8 mouse cellular contexts compared by ENCODE assay signal in genomic region chr1:171248386-171249226, GRCm38 (mm10). TPM values are rescaled to one million over a fixed set of nuclear protein-coding genes. Genes with fewer than 3 reads are reported as not detected.
DNase-seq lines count a peak whose midpoint lies in the region; ATAC-seq and TF ChIP-seq lines count a peak whose summit lies in the region.

No protein-coding gene starts in this region.

- no peaks in the 10 kb centered on the region for H3K36me3 ChIP-seq in lung, postnatal 0 days (ENCODE audit: insufficient read depth, low read length)
- peaks cover 15% of the 10 kb centered on the region; the same call in 1 of the 2 replicates for H3K36me3 ChIP-seq in hindbrain, embryonic 15.5 days
- peaks cover 11% of the 10 kb centered on the region for H3K36me3 ChIP-seq in small intestine, adult 2 months (ENCODE audit: control insufficient read depth, insufficient read depth, low read length)

- TF ChIP-seq CTCF in lung, postnatal 0 days (IDR thresholded peaks at IDR 0.05), result no peak
- no peak for TF ChIP-seq CTCF in small intestine, adult 2 months (IDR thresholded peaks at IDR 0.05; ENCODE audit: extremely low read depth, insufficient read length, insufficient replicate concordance, low read depth, low read length)

- H3K27me3 ChIP-seq in lung, postnatal 0 days (replicated peaks; ENCODE audit: insufficient read depth, low read length), result no peaks in the 10 kb centered on the region
- H3K27me3 ChIP-seq in hindbrain, embryonic 15.5 days, result no peaks in the 10 kb centered on the region
- no peaks in the 10 kb centered on the region for H3K27me3 ChIP-seq in small intestine, adult 2 months (ENCODE audit: control insufficient read depth, insufficient read depth, low read length)

- TF ChIP-seq EP300 in lung, postnatal 0 days (IDR thresholded peaks at IDR 0.05), result peak; percentile 51

- 32% methylated on average over 3 of the region's 3 CpGs for WGBS in lung, postnatal 0 days
- 44% methylated on average over 3 of the region's 3 CpGs for WGBS in hindbrain, embryonic 15.5 days
- 66% methylated on average over 3 of the region's 3 CpGs for WGBS in small intestine, adult 2 months

- no peaks in the 10 kb centered on the region for H3K9me3 ChIP-seq in lung, postnatal 0 days (ENCODE audit: low read length)
- H3K9me3 ChIP-seq in hindbrain, embryonic 15.5 days, result no peaks in the 10 kb centered on the region

- no peak for TF ChIP-seq POLR2A in small intestine, adult 2 months (IDR thresholded peaks at IDR 0.05; ENCODE audit: low read depth, low read length)

- H3K4me3 ChIP-seq in lung, postnatal 0 days (ENCODE audit: low read depth, low read length), result no peak overlapping the region
- H3K4me3 ChIP-seq in hindbrain, embryonic 15.5 days, result no peak overlapping the region
- H3K4me3 ChIP-seq in small intestine, adult 2 months (ENCODE audit: low read depth, low read length), result no peak overlapping the region

- intact Hi-C loops in left cerebral cortex, postnatal 25 days (cut with DNase I), result no loop called here

- 0 out of 2 replicates have a peak overlapping the region, but pooled peaks have one; percentile 70 for H3K4me2 ChIP-seq in lung, postnatal 0 days (replicated peaks; ENCODE audit: low read depth, low read length)
- H3K4me2 ChIP-seq in hindbrain, embryonic 15.5 days, result no peak overlapping the region

- DNase-seq in embryo, embryonic 10 days (ENCODE audit: low spot score), result peak; percentile 39
- DNase-seq in embryo, embryonic 9.5 days (ENCODE audit: extremely low spot score), result no peak
- DNase-seq in lung, postnatal 0 days (ENCODE audit: low spot score), result peak; percentile 59
- no peak for DNase-seq in lung, adult 18-20 months
- no peak for DNase-seq in left cerebral cortex, postnatal 25 days (ENCODE audit: low spot score in 2 of 2)
- DNase-seq in urinary bladder, postnatal 14 days (ENCODE audit: low spot score), result no peak

- peak overlapping the region; percentile 94 for H3K27ac ChIP-seq in lung, postnatal 0 days (ENCODE audit: low read length)
- H3K27ac ChIP-seq in hindbrain, embryonic 15.5 days (replicated peaks), result peak overlapping the region; percentile 16; the same call in 1 of the 2 replicates
- H3K27ac ChIP-seq in small intestine, adult 2 months (ENCODE audit: insufficient read depth, low read depth, low read length), result peak overlapping the region; percentile 14

- H3K9ac ChIP-seq in lung, postnatal 0 days (replicated peaks; ENCODE audit: low read depth), result no peak overlapping the region
- H3K9ac ChIP-seq in hindbrain, embryonic 15.5 days, result no peak overlapping the region

- peaks cover 20% of the 10 kb centered on the region; the same call in 1 of the 2 replicates for H3K4me1 ChIP-seq in lung, postnatal 0 days (ENCODE audit: insufficient read depth, low read depth, low read length)
- peaks cover 53% of the 10 kb centered on the region for H3K4me1 ChIP-seq in hindbrain, embryonic 15.5 days (replicated peaks)
- H3K4me1 ChIP-seq in small intestine, adult 2 months (ENCODE audit: control insufficient read depth, insufficient read depth, insufficient read length, low read length), result peaks cover 17% of the 10 kb centered on the region

- ATAC-seq in lung, postnatal 0 days, result peak; percentile 12
- no peak for ATAC-seq in hindbrain, embryonic 15.5 days (ENCODE audit: low FRiP score, low read depth)

RNA-seq across cellular contexts. Expression of gene Adamts4, which starts 1.6 kb away (rescaled TPM):
- 2.7 and 3.3 TPM in 2 replicates for polyA plus RNA-seq in lung, postnatal 0 days (2015; fragmentation: Nextera tagmentation; extraction: Ambion mirVana)
- polyA plus RNA-seq in hindbrain, embryonic 15.5 days (2015; fragmentation: Nextera tagmentation; extraction: Ambion mirVana), result 5.6 and 6.2 TPM in 2 replicates
- 1.5 and 2.6 TPM in 2 replicates for polyA plus RNA-seq in small intestine, adult 2 months (2012; rRNA removed)
- 10 to 100 TPM; 10.9 to 12.8 TPM for total RNA-seq in left cerebral cortex, postnatal 25 days (2021)

RNA-seq across cellular contexts. Expression of gene Ndufs2, which starts 2.6 kb away (rescaled TPM):
- 172 and 188 TPM in 2 replicates for polyA plus RNA-seq in lung, postnatal 0 days (2015; fragmentation: Nextera tagmentation; extraction: Ambion mirVana)
- 233 and 245 TPM in 2 replicates for polyA plus RNA-seq in hindbrain, embryonic 15.5 days (2015; fragmentation: Nextera tagmentation; extraction: Ambion mirVana)
- 79.8 and 116 TPM in 2 replicates for polyA plus RNA-seq in small intestine, adult 2 months (2012; rRNA removed)
- total RNA-seq in left cerebral cortex, postnatal 25 days (2021), result 100 to 1,000 TPM; 258 to 278 TPM

RNA-seq across cellular contexts. Expression of gene Fcer1g, which starts 14.4 kb away (rescaled TPM):
- polyA plus RNA-seq in lung, postnatal 0 days (2015; fragmentation: Nextera tagmentation; extraction: Ambion mirVana), result 121 and 130 TPM in 2 replicates
- polyA plus RNA-seq in hindbrain, embryonic 15.5 days (2015; fragmentation: Nextera tagmentation; extraction: Ambion mirVana), result 24.9 and 30.7 TPM in 2 replicates
- polyA plus RNA-seq in small intestine, adult 2 months (2012; rRNA removed), result 36.9 and 46.7 TPM in 2 replicates
- 10 to 100 TPM; 14.9 to 15.1 TPM for total RNA-seq in left cerebral cortex, postnatal 25 days (2021)

RNA-seq across cellular contexts. Expression of gene B4galt3, which starts 21.5 kb away (rescaled TPM):
- 68.4 and 77.0 TPM in 2 replicates for polyA plus RNA-seq in lung, postnatal 0 days (2015; fragmentation: Nextera tagmentation; extraction: Ambion mirVana)
- 105 and 107 TPM in 2 replicates for polyA plus RNA-seq in hindbrain, embryonic 15.5 days (2015; fragmentation: Nextera tagmentation; extraction: Ambion mirVana)
- 38.5 and 78.5 TPM in 2 replicates for polyA plus RNA-seq in small intestine, adult 2 months (2012; rRNA removed)
- total RNA-seq in left cerebral cortex, postnatal 25 days (2021), result 10 to 100 TPM; 58.1 to 63.6 TPM

RNA-seq across cellular contexts. Expression of gene Apoa2, which starts 23.8 kb away (rescaled TPM):
- polyA plus RNA-seq in lung, postnatal 0 days (2015; fragmentation: Nextera tagmentation; extraction: Ambion mirVana), result 2.3 and 5.5 TPM in 2 replicates
- polyA plus RNA-seq in hindbrain, embryonic 15.5 days (2015; fragmentation: Nextera tagmentation; extraction: Ambion mirVana), result 6.0 and 6.3 TPM in 2 replicates
- 0.94 TPM in 1 of 2 replicates, not detected in the other for polyA plus RNA-seq in small intestine, adult 2 months (2012; rRNA removed)
- total RNA-seq in left cerebral cortex, postnatal 25 days (2021), result 1 to 10 TPM; 2.7 to 3.1 TPM

Comparison
In these comparisons a context has a peak if more than half of its experiments do, and no peak if none do; other contexts are left out.
1. DNase-seq: peak in embryo, embryonic 10 days (single experiment) and lung, postnatal 0 days (single experiment); none in embryo, embryonic 9.5 days (single experiment), lung, adult 18-20 months (0 of 2), left cerebral cortex, postnatal 25 days (0 of 2) and urinary bladder, postnatal 14 days (single experiment).
2. H3K27ac ChIP-seq: peak in every context shown above with its lines; median percentile 94 in lung, postnatal 0 days; 16 in hindbrain, embryonic 15.5 days; 14 in small intestine, adult 2 months.